Mouse (Mus musculus) gastrocnemius, adult 2 months (tissue): ENCODE measurements around the gene Il1f6. TPM values are rescaled to one million over a fixed set of nuclear protein-coding genes. Genes with fewer than 3 reads are reported as not detected.
"Not testable (repeated sequence)": the region's sequence is repeated elsewhere in the genome, so short reads cannot be mapped to it uniquely, and the experiment has no call there.

ENCODE experiments used
- DNase-seq: peaks from one replicate; pipeline ENCODE4 v3.0.0; 2022
- H3K27ac ChIP-seq: fragments of 200-600 bp; 2 replicates; pipeline ENCODE4 v1.8.1; 2022; ENCODE audit warnings: mild to moderate bottlenecking
- H3K4me3 ChIP-seq: fragments of 200-600 bp; 2 replicates; pipeline ENCODE4 v1.8.1; 2022; ENCODE audit warnings: mild to moderate bottlenecking, moderate library complexity
- CTCF ChIP-seq: fragments of 200-600 bp; IDR thresholded peaks from 2 replicates; pipeline ENCODE4 v1.8.1; 2022; ENCODE audit warnings: antibody characterized with exemption, mild to moderate bottlenecking, moderate library complexity
- intact Hi-C: fragments of 180-260 bp; cut with DNase I; formaldehyde crosslinking; loops from one replicate; pipeline ENCODE4 v1.15.1; 2025
- long read RNA-seq, 2 experiments: library from polyadenylated mRNA; stranded (forward); transcript quantifications; one replicate each; pipeline ENCODE4 v2.0.0; 2021
- total RNA-seq, 2 experiments: library from RNA; stranded (reverse); gene quantifications; 2 replicates each; pipeline ENCODE4 v1.2.3; 2021

The Il1f6 gene
- not detected for total RNA-seq
- long read RNA-seq, experiment 1, result 0 reads
- long read RNA-seq, experiment 2, result 0 reads

DNA sequence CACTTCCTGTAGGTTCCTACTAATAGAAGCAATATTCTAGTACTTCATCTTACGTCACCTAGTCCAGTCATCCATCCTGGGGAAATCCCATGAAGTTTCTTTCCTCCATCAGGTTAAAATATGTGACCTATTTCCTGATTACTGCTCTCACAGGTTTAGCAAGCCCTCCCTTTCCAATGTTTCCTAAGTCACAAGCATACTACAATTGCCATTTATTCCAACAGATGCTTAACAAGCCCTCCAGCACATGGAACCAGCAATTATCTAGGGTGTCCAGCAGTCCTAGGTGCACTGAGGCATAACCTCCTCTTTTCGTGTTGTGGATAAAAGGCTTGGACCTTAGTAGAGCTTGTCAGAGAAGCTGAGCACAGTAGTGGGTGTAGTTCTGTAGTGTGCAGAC, at the start of gene Il1f6:
Gene Il1f6 (plus strand): TSS at position 301 of the 400 bp plus-strand sequence.
- DNase-seq, result no peak
- Histone ChIP-seq H3K4me3 (no peak within 1 kb of the TSS), H3K27ac (no peak within 1 kb of the TSS)
- no peak for TF ChIP-seq CTCF
- intact Hi-C loops, result no loop called here

DNA sequence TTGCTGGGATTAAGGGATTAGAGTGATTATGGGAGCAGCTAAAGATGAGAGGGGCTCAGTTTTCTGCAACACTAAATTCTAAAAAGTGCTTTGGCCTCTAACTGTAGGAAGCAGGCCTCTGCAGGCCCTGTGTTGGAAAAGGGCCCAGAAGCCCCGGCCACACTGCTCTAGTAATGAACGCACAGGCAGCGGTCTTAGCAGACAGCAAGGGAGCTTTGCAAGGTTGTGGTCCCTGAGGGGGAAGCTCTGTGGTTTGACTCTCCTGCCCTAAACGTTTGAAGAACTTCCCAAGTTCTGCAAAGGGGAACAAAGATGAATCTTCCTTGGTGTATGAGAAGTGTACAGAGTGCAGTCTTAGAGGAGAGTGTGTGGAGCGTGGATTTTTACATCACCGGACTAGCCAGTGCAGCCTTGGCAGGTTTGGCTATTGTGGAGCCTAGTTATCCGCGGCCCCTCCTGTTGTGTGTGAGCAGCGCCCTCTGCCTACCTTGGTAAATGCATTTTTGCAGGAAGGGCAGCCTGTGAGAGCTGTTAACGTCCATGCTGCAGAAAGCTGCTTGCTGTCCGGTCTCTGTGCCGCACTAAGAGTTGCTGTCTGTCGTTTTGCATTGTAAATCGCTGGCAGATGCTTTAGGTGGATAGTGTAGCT, 33.4 kb upstream of the Il1f6 start:
- DNase-seq, result peak; percentile 39

DNA sequence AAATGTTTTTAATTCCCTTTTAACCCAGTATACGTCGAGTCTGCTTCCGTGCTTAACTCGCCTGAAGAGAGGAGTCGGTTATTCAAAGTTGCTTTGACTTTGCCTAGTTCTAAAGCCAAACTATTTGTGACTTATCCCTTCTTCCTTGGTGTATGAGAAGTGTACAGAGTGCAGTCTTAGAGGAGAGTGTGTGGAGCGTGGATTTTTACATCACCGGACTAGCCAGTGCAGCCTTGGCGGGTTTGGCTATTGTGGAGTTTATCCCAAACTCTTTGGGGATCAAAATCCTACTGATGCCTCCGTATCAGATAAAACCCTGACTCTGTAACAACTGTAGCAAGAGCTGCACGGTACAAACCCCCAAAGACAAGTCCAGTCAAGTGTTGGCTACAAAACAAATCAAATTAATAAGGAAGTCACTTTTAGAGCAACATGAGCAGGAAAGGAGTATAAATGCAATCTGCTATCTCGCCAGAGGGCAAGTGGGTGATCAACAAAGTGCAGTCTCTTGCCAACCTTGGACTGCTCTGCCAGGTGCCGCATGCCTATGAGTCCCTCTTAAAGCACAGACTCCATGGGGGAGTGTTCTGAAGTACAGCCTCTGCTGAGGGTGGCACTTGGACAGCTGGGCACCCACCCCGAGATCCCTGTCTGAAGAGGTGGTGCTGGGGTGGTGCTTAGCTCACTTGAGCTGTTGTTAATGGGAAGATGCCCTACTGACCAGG, 32.6 kb upstream of the Il1f6 start:
- intact Hi-C loops, H3K4me3 ChIP-seq, H3K27ac ChIP-seq: not testable (repeated sequence)
- peak; percentile 11 for DNase-seq

More for the DNA sequence above, 33.4 kb upstream of the Il1f6 start:
- H3K4me3 ChIP-seq, H3K27ac ChIP-seq, intact Hi-C loops: not testable (repeated sequence)
- TF ChIP-seq CTCF, result peak; percentile 47

- H3K27ac ChIP-seq, intact Hi-C loops, DNase-seq, H3K4me3 ChIP-seq: not testable (repeated sequence)
Observed at GRCm38 (mm10) chr2:24184092-24184491, 31.1 kb upstream of the Il1f6 start.

DNA sequence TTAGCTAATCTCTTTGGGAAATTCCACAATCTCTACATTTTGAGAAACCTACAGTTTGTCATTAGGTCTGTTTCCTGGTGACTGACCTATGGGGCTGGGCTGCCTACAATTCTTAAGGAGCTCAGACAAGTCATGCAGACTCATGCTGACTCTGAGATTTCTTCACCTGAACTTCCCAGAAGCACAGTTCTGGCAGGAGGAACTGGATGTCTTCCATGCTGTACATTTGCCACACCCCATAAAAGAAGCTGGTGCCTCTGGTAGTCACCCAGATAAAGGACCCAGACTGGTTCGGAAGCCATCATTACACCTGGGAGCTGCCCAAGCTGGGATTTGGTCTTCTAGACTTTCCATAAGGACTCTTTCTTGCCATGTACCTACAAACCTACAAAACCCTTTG, 29.0 kb upstream of the Il1f6 start, which contains the start of gene Il1f9:
Gene Il1f9 (plus strand): TSS at position 301 of the 400 bp plus-strand sequence.
- H3K27ac ChIP-seq, result no peak within 1 kb of the TSS
- intact Hi-C loops, result no loop called here
- TF ChIP-seq CTCF, result no peak
- no peak within 1 kb of the TSS for H3K4me3 ChIP-seq
- DNase-seq, result no peak

DNA sequence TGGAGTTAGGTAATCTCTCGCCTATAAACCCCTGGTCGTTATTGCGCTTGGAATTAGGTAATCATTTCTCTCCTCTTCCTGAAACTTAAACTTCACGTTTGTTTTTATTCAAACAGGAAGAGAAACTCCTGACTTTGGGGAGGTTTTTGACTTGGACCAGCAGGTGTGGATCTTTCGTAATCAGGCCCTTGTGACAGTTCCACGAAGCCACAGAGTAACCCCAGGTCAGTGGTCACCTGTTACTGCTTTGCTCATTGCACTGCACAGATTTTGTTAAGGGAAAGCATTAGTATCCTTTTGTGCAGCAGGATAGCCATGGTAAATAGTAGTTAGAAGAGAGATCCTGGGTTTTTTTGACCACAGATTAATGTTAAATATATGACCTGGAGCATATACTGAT, 27.6 kb upstream of the Il1f6 start:
- intact Hi-C loops, result no loop called here
- DNase-seq, result no peak
- no peak overlapping the region for H3K27ac ChIP-seq
- no peak overlapping the region for H3K4me3 ChIP-seq
- no peak for TF ChIP-seq CTCF

DNA sequence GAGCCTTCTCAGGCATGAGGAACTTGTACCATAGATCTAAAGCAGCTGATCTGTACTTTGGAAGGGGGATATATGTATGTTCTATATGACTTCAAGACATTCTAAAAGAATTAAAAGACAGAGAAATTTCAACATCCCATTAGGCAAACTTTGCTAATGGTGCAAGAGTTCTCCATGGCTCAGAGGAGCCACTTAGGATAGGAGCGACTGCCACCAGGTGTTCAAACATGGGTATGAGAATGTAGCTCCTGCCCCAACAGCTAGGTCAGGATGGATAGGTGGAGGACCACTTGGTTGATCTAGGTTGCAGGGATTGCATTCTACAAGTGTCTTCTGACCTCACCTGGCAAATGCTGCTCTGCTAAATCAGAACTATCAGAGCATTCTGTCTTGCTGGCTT, 27.0 kb upstream of the Il1f6 start:
- intact Hi-C loops, result no loop called here
- Histone ChIP-seq H3K4me3 (no peak overlapping the region), H3K27ac (no peak overlapping the region)
- TF ChIP-seq CTCF, result peak; percentile 15; the same call in 1 of the 2 replicates
- no peak for DNase-seq

GRCm38 (mm10) chr2:24227191-24227590, 12.0 kb downstream of the Il1f6 start:
- no peak overlapping the region for H3K27ac ChIP-seq
- intact Hi-C loops, result no loop called here
- H3K4me3 ChIP-seq, result no peak overlapping the region
- DNase-seq, result no peak
- TF ChIP-seq CTCF, result no peak

- no peak for DNase-seq
- H3K4me3 ChIP-seq, result no peak overlapping the region
- intact Hi-C loops, result no loop called here
- no peak for TF ChIP-seq CTCF
- H3K27ac ChIP-seq, result no peak overlapping the region
Observed at GRCm38 (mm10) chr2:24267503-24267902, 52.3 kb downstream of the Il1f6 start.

DNA sequence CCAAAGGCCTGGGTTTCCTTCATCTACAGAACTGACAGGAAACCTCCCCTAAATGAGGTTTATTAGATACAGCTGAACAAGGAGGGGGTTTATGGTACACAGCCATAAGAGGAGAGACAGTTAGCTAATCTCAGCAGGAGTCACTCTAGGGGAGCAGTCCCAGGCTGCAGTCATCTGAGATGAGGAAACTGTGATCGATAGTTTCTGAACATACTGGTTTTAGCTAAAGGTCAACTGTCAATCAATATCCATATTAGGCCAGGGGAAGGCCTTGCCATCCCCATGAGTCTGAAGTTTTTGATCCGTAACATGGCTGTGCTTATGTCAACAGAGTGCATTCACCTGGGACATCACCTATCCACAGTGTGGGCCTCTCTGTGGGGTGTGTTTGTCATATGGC, 58.4 kb downstream of the Il1f6 start:
- intact Hi-C loops, result no loop called here
- no peak overlapping the region for H3K4me3 ChIP-seq
- no peak overlapping the region for H3K27ac ChIP-seq
- no peak for TF ChIP-seq CTCF
- no peak for DNase-seq

- intact Hi-C loops, result no loop called here
- DNase-seq, result no peak
- no peak for TF ChIP-seq CTCF
Observed at GRCm38 (mm10) chr2:24275146-24275545, 59.9 kb downstream of the Il1f6 start.

More at GRCm38 (mm10) chr2:24275146-24275545, 59.9 kb downstream of the Il1f6 start:
- Histone ChIP-seq H3K27ac (no peak overlapping the region), H3K4me3 (no peak overlapping the region)

Other genes with a start within 250 kb of the Il1f6 start
- gene Hnmt, start 166.0 kb upstream of the Il1f6 start, total RNA-seq, result 1 to 10 TPM; 5.1 to 6.7 TPM
- not detected for gene Tbpl2, start 118.8 kb upstream of the Il1f6 start, total RNA-seq
- gene Il1f8, start 62.3 kb upstream of the Il1f6 start, total RNA-seq, result not detected
- not detected for gene Il1f9, start 28.9 kb upstream of the Il1f6 start, total RNA-seq
- not detected for gene Il1f5, start 61.5 kb downstream of the Il1f6 start, total RNA-seq
- not detected for gene Il1f10, start 75.8 kb downstream of the Il1f6 start, total RNA-seq
- not detected for gene Il1rn, start 121.4 kb downstream of the Il1f6 start, total RNA-seq
- under 1 TPM; 0.20 to 0.36 TPM for gene Psd4, start 152.2 kb downstream of the Il1f6 start, total RNA-seq